Mouse (Mus musculus): ENCODE results near the gene Map2.

DNA sequence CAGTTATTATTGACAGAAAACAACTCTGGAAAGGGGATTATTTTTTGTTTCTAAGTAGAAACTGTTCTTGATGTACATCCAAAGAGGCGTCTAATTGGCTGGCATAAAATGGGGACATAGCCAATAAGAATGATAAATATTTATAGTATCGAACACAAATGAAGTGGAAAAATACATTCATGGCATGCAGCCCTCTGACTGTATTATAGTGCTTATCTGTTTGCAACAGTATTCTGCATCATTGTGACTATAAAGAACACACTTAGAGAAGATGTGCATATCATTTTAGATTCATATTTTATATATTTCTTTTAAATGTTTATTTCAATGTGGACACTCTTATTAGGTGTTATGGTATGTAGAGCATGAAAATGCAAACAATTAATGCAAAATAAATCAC lies 17.9 kb upstream of the Map2 start:
- no peak for TF ChIP-seq POLR2A (IDR thresholded peaks at IDR 0.05; ENCODE audit: insufficient read length, low read depth)
- no peak for TF ChIP-seq MAX (IDR thresholded peaks at IDR 0.05; ENCODE audit: low read depth)
- no peak for TF ChIP-seq E2F4 (IDR thresholded peaks at IDR 0.05; ENCODE audit: insufficient read depth)
